In the genomic region with DNA sequence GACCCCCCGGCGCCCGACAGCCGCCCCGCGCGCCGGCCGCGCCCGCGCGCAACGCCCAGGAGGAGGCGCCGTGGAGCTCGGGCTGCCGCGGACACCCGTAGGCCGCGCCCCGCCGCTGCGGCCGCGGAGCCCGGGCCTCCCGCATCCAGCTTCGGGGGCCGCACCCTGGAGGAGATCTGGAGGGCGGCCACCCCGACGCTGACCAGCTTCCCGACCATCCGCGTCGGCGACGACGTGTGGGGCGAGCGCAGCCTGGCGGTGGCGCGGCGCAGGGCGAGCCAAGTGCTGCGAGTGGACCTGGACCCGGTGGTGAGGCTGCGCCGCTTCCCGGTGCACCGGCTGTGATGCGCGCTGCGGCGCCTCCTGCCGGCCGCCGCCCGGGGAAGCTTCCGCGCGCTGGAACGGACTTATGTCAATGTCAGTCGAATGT, we compare ENCODE assay signal across 8 mouse cellular contexts. TPM values are rescaled to one million over a fixed set of nuclear protein-coding genes. Genes with fewer than 3 reads are reported as not detected.
DNase-seq lines count a peak whose midpoint lies in the region; ATAC-seq and TF ChIP-seq lines count a peak whose summit lies in the region.

No protein-coding gene starts in this region.

- WGBS in forebrain, embryonic 16.5 days, result under 1% methylated on average over 52 of the region's 67 CpGs
- under 1% methylated on average over 66 of the region's 67 CpGs for WGBS in lung, adult 2 months
- 0% methylated on average over 52 of the region's 67 CpGs for WGBS in neural tube, embryonic 15.5 days

- peak; percentile 91 for DNase-seq in G1E (ENCODE audit: low spot score)
- DNase-seq in cerebellum, adult 18-20 months, result peak; percentile 79 to 91
- peak; percentile 78 for DNase-seq in heart, postnatal 25 days (ENCODE audit: low spot score)
- DNase-seq in layer of hippocampus, adult 2 months (ENCODE audit: low spot score in 2 of 2), result peak; percentile 84 to 86
- DNase-seq in lung, adult 2 months, result peak; percentile 87
- DNase-seq in testis, postnatal 14 days (ENCODE audit: low spot score), result peak; percentile 80

- peak overlapping the region; percentile 94 for H3K27ac ChIP-seq in forebrain, embryonic 16.5 days (ENCODE audit: low read length)
- peak overlapping the region; percentile 98 for H3K27ac ChIP-seq in layer of hippocampus, adult 2 months
- peak overlapping the region; percentile 90 for H3K27ac ChIP-seq in neural tube, embryonic 15.5 days (replicated peaks)

- H3K36me3 ChIP-seq in G1E (replicated peaks), result peaks cover 7% of the 10 kb centered on the region
- H3K36me3 ChIP-seq in forebrain, embryonic 16.5 days (ENCODE audit: control insufficient read depth, insufficient read depth), result peaks cover 3% of the 10 kb centered on the region; the same call in 1 of the 2 replicates
- H3K36me3 ChIP-seq in neural tube, embryonic 15.5 days, result no peaks in the 10 kb centered on the region

- H3K4me2 ChIP-seq in forebrain, embryonic 16.5 days (ENCODE audit: low read length), result peak overlapping the region; percentile 62
- H3K4me2 ChIP-seq in neural tube, embryonic 15.5 days, result peak overlapping the region; percentile 79

- H3K9me3 ChIP-seq in G1E (replicated peaks), result no peaks in the 10 kb centered on the region
- H3K9me3 ChIP-seq in forebrain, embryonic 16.5 days (ENCODE audit: control insufficient read depth, low read length), result no peaks in the 10 kb centered on the region
- H3K9me3 ChIP-seq in neural tube, embryonic 15.5 days (replicated peaks), result no peaks in the 10 kb centered on the region

- peak overlapping the region; percentile 92 for H3K9ac ChIP-seq in forebrain, embryonic 16.5 days (replicated peaks; ENCODE audit: low read depth, low read length)
- H3K9ac ChIP-seq in neural tube, embryonic 15.5 days (replicated peaks), result peak overlapping the region; percentile 93

- peak; percentile 60; the same call in 1 of the 2 replicates for TF ChIP-seq POLR2A in lung, adult 2 months (IDR thresholded peaks at IDR 0.05; ENCODE audit: borderline replicate concordance, extremely low read depth, low read depth, low read length)

- H3K4me1 ChIP-seq in G1E (ENCODE audit: insufficient read depth, low read depth, low read length), result peaks cover 29% of the 10 kb centered on the region
- H3K4me1 ChIP-seq in forebrain, embryonic 16.5 days (replicated peaks; ENCODE audit: control insufficient read depth, insufficient read depth, low read length), result peaks cover 22% of the 10 kb centered on the region
- peaks cover 6% of the 10 kb centered on the region for H3K4me1 ChIP-seq in lung, adult 2 months (ENCODE audit: control insufficient read depth, insufficient read depth, low read length)
- peaks cover 23% of the 10 kb centered on the region for H3K4me1 ChIP-seq in neural tube, embryonic 15.5 days

- ATAC-seq in G1E (ENCODE audit: extremely low read depth, insufficient number of reproducible peaks, low FRiP score, poor library complexity, severe bottlenecking), result peak; percentile 32
- peak; percentile 80 for ATAC-seq in forebrain, embryonic 16.5 days
- ATAC-seq in neural tube, embryonic 15.5 days (ENCODE audit: low FRiP score), result peak; percentile 87

- peak; percentile 86 for TF ChIP-seq CTCF in G1E (IDR thresholded peaks at IDR 0.05; ENCODE audit: low read depth, low read length)
- TF ChIP-seq CTCF in layer of hippocampus, adult 2 months (conservative IDR thresholded peaks at IDR 0.05), result peak; percentile 84
- peak; percentile 36; the same call in 1 of the 2 replicates for TF ChIP-seq CTCF in lung, adult 2 months (IDR thresholded peaks at IDR 0.05; ENCODE audit: insufficient read depth, low read length)

- peak overlapping the region; percentile 89 for H3K4me3 ChIP-seq in G1E (ENCODE audit: low read depth, low read length)
- peak overlapping the region; percentile 79 for H3K4me3 ChIP-seq in forebrain, embryonic 16.5 days (replicated peaks; ENCODE audit: low read length)
- peak overlapping the region; percentile 90 for H3K4me3 ChIP-seq in layer of hippocampus, adult 2 months
- H3K4me3 ChIP-seq in lung, adult 2 months (replicated peaks; ENCODE audit: extremely low read depth, low read depth, low read length), result peak overlapping the region; percentile 95
- H3K4me3 ChIP-seq in neural tube, embryonic 15.5 days (replicated peaks), result peak overlapping the region; percentile 87

- H3K27me3 ChIP-seq in G1E (ENCODE audit: insufficient read depth, low read length), result no peaks in the 10 kb centered on the region
- no peaks in the 10 kb centered on the region for H3K27me3 ChIP-seq in forebrain, embryonic 16.5 days (replicated peaks; ENCODE audit: control insufficient read depth, insufficient read depth, low read length)
- H3K27me3 ChIP-seq in neural tube, embryonic 15.5 days (replicated peaks), result no peaks in the 10 kb centered on the region

- intact Hi-C loops in heart, postnatal 25 days (cut with DNase I), result loop anchor here (1.0 to 10.0 kb wide), 2 partner anchors 87 to 405 kb away; no protein-coding TSS in a partner anchor

RNA-seq across cellular contexts. Expression of a gene that starts 0.8 kb away (rescaled TPM):
- total RNA-seq in G1E (2014; fragmentation: Nextera tagmentation), result 14.1 and 19.2 TPM in 2 replicates
- total RNA-seq in G1E (2017), result 21.1 and 21.3 TPM in 2 replicates
- polyA plus RNA-seq in G1E (2012), result 22.8 and 27.7 TPM in 2 replicates
- 4.6 and 4.9 TPM in 2 replicates for polyA plus RNA-seq in forebrain, embryonic 16.5 days (2015; fragmentation: Nextera tagmentation; extraction: Ambion mirVana)
- total RNA-seq in heart, postnatal 25 days (2021), result 10 to 100 TPM; 10.3 to 11.4 TPM
- 10 to 100 TPM; 30.9 to 33.0 TPM for total RNA-seq in layer of hippocampus, adult 2 months (2021)
- 11.9 and 18.4 TPM in 2 replicates for polyA plus RNA-seq in lung, adult 2 months (2012; rRNA removed)
- polyA plus RNA-seq in neural tube, embryonic 15.5 days (2015; fragmentation: Nextera tagmentation; extraction: Ambion mirVana), result 4.0 and 4.1 TPM in 2 replicates

Comparison
In these comparisons a context has a peak if more than half of its experiments do, and no peak if none do; other contexts are left out.
1. Peak in every context shown above with its lines: DNase-seq, ATAC-seq, H3K4me3 ChIP-seq and H3K27ac ChIP-seq.
2. ATAC-seq: peak in every context shown above with its lines; median percentile 87 in neural tube, embryonic 15.5 days; 80 in forebrain, embryonic 16.5 days; 32 in G1E.
3. CTCF ChIP-seq: peak in every context shown above with its lines; median percentile 86 in G1E; 84 in layer of hippocampus, adult 2 months; 36 in lung, adult 2 months.